In genomic region chr13:109547700-109548099, GRCm38 (mm10) we compare ENCODE assay signal across 8 mouse cellular contexts.
A peak's percentile ranks its signal among the peaks of the same experiment; 100 is the strongest.
DNase-seq lines count a peak whose midpoint lies in the region; ATAC-seq and TF ChIP-seq lines count a peak whose summit lies in the region.

No protein-coding gene starts in this region.

- ATAC-seq in hindbrain, postnatal 0 days = peak; percentile 72; the same call in 1 of the 2 replicates
- peak; percentile 95 for ATAC-seq in megakaryocyte progenitor cell, adult 5-6 weeks (replicated peaks; ENCODE audit: poor library complexity)

- H3K4me3 ChIP-seq in hindbrain, postnatal 0 days (ENCODE audit: low read length) = no peak overlapping the region

- H3K4me2 ChIP-seq in hindbrain, postnatal 0 days (ENCODE audit: low read depth, low read length) = no peak overlapping the region

- TF ChIP-seq CTCF in hindbrain, postnatal 0 days (IDR thresholded peaks at IDR 0.05; ENCODE audit: low read depth) = peak; percentile 76

- H3K27ac ChIP-seq in hindbrain, postnatal 0 days = no peak overlapping the region

- no peak overlapping the region for H3K9ac ChIP-seq in hindbrain, postnatal 0 days (replicated peaks; ENCODE audit: low read length)

- 41% methylated on average over 6 of the region's 6 CpGs for WGBS in hindbrain, postnatal 0 days

- H3K27me3 ChIP-seq in hindbrain, postnatal 0 days (ENCODE audit: insufficient read depth, low read length) = no peaks in the 10 kb centered on the region

- no peaks in the 10 kb centered on the region for H3K4me1 ChIP-seq in hindbrain, postnatal 0 days (ENCODE audit: insufficient read depth, low read length)

- H3K9me3 ChIP-seq in hindbrain, postnatal 0 days (ENCODE audit: low read length) = no peaks in the 10 kb centered on the region

- H3K36me3 ChIP-seq in hindbrain, postnatal 0 days (ENCODE audit: insufficient read depth, low read length) = no peaks in the 10 kb centered on the region

- DNase-seq in T-cell, adult 2 months (ENCODE audit: low spot score) = peak; percentile 66
- DNase-seq in cerebellum, adult 8-10 months = peak; percentile 80
- DNase-seq in frontal cortex, adult 2 months (ENCODE audit: extremely low spot score in 1 of 2, low spot score in 1 of 2) = peak; percentile 59 to 93
- DNase-seq in hindbrain, postnatal 0 days (ENCODE audit: low spot score) = peak; percentile 87
- peak; percentile 62 to 75 for DNase-seq in layer of hippocampus, postnatal 36 days
- peak; percentile 74 for DNase-seq in right cerebral cortex, postnatal 25 days
- peak; percentile 35 to 66 for DNase-seq in urinary bladder, postnatal 36 days (ENCODE audit: low spot score in 2 of 2)
